Mouse (Mus musculus): ENCODE measurements around the gene Olfr965. TPM values are rescaled to one million over a fixed set of nuclear protein-coding genes. Genes with fewer than 3 reads are reported as not detected.
"Not testable (repeated sequence)": the region's sequence is repeated elsewhere in the genome, so short reads cannot be mapped to it uniquely, and the experiment has no call there.

The Olfr965 gene
- not detected for total RNA-seq (2021)
- long read RNA-seq, experiment 1 = 0 reads
- long read RNA-seq, experiment 2 = 0 reads

GRCm38 (mm10) chr9:39711053-39711452 lies at the start of gene Olfr965:
TSS of gene Olfr965 (plus strand) at chr9:39711353.
- no peak for DNase-seq (ENCODE audit: low spot score in 2 of 2)

GRCm38 (mm10) chr9:39666905-39667304 lies 44.2 kb upstream of the Olfr965 start, which contains the start of gene Olfr963:
TSS of gene Olfr963 (plus strand) at chr9:39667205.
- no peak for DNase-seq (ENCODE audit: low spot score in 2 of 2)

- DNase-seq (ENCODE audit: low spot score in 2 of 2) = no peak
These were observed 41.4 kb upstream of the Olfr965 start for GRCm38 (mm10) chr9:39669723-39670122.

- no peak for DNase-seq (ENCODE audit: low spot score in 2 of 2)
These were observed 36.3 kb upstream of the Olfr965 start for GRCm38 (mm10) chr9:39674820-39675219.

GRCm38 (mm10) chr9:39678557-39678956 lies 32.6 kb upstream of the Olfr965 start:
- DNase-seq (ENCODE audit: low spot score in 2 of 2) = no peak

- DNase-seq (ENCODE audit: low spot score in 2 of 2) = no peak
These were observed 31.9 kb upstream of the Olfr965 start for GRCm38 (mm10) chr9:39679280-39679679.

GRCm38 (mm10) chr9:39701123-39701522 lies 10.0 kb upstream of the Olfr965 start:
- not testable (repeated sequence) for DNase-seq (ENCODE audit: low spot score in 2 of 2)

- no peak for DNase-seq (ENCODE audit: low spot score in 2 of 2)
These were observed 4.1 kb upstream of the Olfr965 start, which contains the start of gene Olfr149 for GRCm38 (mm10) chr9:39707017-39707416. TSS of gene Olfr149 (minus strand) at chr9:39707117.

GRCm38 (mm10) chr9:39708958-39709357 lies 2.2 kb upstream of the Olfr965 start:
- no peak for DNase-seq (ENCODE audit: low spot score in 2 of 2)

GRCm38 (mm10) chr9:39730678-39731077 lies 19.5 kb downstream of the Olfr965 start, which contains the start of gene Olfr150:
TSS of gene Olfr150 (plus strand) at chr9:39730978.
- DNase-seq (ENCODE audit: low spot score in 2 of 2) = no peak

GRCm38 (mm10) chr9:39740741-39741140 lies 29.6 kb downstream of the Olfr965 start:
- no peak for DNase-seq (ENCODE audit: low spot score in 2 of 2)

- DNase-seq (ENCODE audit: low spot score in 2 of 2) = no peak
These were observed 34.8 kb downstream of the Olfr965 start, which contains the start of gene Olfr967 for GRCm38 (mm10) chr9:39745949-39746348. TSS of gene Olfr967 (plus strand) at chr9:39746249.

GRCm38 (mm10) chr9:39746428-39746827 lies 35.3 kb downstream of the Olfr965 start:
- DNase-seq (ENCODE audit: low spot score in 2 of 2) = no peak

Other genes with a start within 250 kb of the Olfr965 start
- gene Olfr955, start 239.4 kb upstream of the Olfr965 start, total RNA-seq (2021) = not detected
- gene Olfr44, start 217.4 kb upstream of the Olfr965 start, total RNA-seq (2021) = not detected
- not detected for gene Olfr957, start 195.5 kb upstream of the Olfr965 start, total RNA-seq (2021)
- gene Olfr958, start 157.3 kb upstream of the Olfr965 start, total RNA-seq (2021) = not detected
- gene Olfr959, start 135.8 kb upstream of the Olfr965 start, total RNA-seq (2021) = not detected
- 10 to 100 TPM in 1 of 2 experiments, 1 to 10 TPM in 1; 9.6 to 10.9 TPM for gene AW551984, start 107.0 kb upstream of the Olfr965 start, total RNA-seq (2021)
- not detected for gene Olfr148, start 100.7 kb upstream of the Olfr965 start, total RNA-seq (2021)
- not detected for gene Olfr960, start 90.0 kb upstream of the Olfr965 start, total RNA-seq (2021)
- gene Olfr961, start 66.3 kb upstream of the Olfr965 start, total RNA-seq (2021) = not detected
- not detected for gene Olfr963, start 44.1 kb upstream of the Olfr965 start, total RNA-seq (2021)
- not detected for gene Olfr149, start 4.2 kb upstream of the Olfr965 start, total RNA-seq (2021)
- gene Olfr150, start 19.6 kb downstream of the Olfr965 start, total RNA-seq (2021) = not detected
- gene Olfr967, start 34.9 kb downstream of the Olfr965 start, total RNA-seq (2021) = not detected
- not detected for gene Olfr968, start 71.9 kb downstream of the Olfr965 start, total RNA-seq (2021)
- not detected for gene Olfr969, start 79.6 kb downstream of the Olfr965 start, total RNA-seq (2021)
- gene Olfr970, start 97.5 kb downstream of the Olfr965 start, total RNA-seq (2021) = not detected
- gene Olfr971, start 125.5 kb downstream of the Olfr965 start, total RNA-seq (2021) = not detected
- not detected for gene Olfr972, start 155.1 kb downstream of the Olfr965 start, total RNA-seq (2021)
- not detected for gene Olfr229, start 196.0 kb downstream of the Olfr965 start, total RNA-seq (2021)
- gene Olfr974, start 226.1 kb downstream of the Olfr965 start, total RNA-seq (2021) = not detected
- not detected for gene Olfr975, start 240.7 kb downstream of the Olfr965 start, total RNA-seq (2021)
- gene Olfr976, start 249.8 kb downstream of the Olfr965 start, total RNA-seq (2021) = not detected

All from adrenal gland, adult 18-20 months (tissue).